Mouse (Mus musculus): ENCODE data around the gene Il27ra. TPM values are rescaled to one million over a fixed set of nuclear protein-coding genes. Genes with fewer than 3 reads are reported as not detected.

Gene Il27ra
- polyA plus RNA-seq, 1 experiment from 2014 or later: 0.55 TPM

DNA sequence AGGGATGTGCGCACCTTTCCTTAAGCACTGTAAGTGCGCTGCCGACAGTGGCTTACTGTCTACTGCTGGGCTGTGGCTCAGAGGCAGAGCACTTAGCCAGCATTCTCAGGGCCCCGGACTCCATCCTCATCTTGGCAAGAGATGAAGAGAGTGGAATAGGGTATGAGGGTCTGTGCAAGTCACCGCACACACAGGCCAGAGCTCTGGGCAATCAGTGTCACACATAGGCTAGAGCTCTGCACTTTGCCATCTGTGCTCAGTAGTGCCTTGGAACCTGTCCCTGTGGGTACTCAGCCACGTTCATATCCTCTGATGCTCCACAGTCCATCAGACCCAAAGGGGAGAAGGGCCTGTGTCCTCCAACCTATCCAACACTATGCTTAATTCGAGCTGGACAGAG is 60.9 kb downstream of the Il27ra start:
- H3K9ac ChIP-seq (ENCODE audit: low read depth, low read length): no peak overlapping the region
- H3K27me3 ChIP-seq (replicated peaks; ENCODE audit: control insufficient read depth, insufficient read depth, low read length): no peaks in the 10 kb centered on the region
- peaks cover 17% of the 10 kb centered on the region for H3K4me1 ChIP-seq (ENCODE audit: control insufficient read depth, insufficient read depth, low read depth, low read length)
- H3K4me2 ChIP-seq (ENCODE audit: low read length): no peak overlapping the region
- no peak for ATAC-seq
- no peak overlapping the region for H3K27ac ChIP-seq (ENCODE audit: low read depth, low read length)
- WGBS: 93% methylated on average over 7 of the region's 7 CpGs
- H3K4me3 ChIP-seq (ENCODE audit: low read length): no peak overlapping the region
- H3K9me3 ChIP-seq (ENCODE audit: control insufficient read depth, low read length): no peaks in the 10 kb centered on the region
- peaks cover 35% of the 10 kb centered on the region for H3K36me3 ChIP-seq (ENCODE audit: control insufficient read depth, insufficient read depth, low read length)

DNA sequence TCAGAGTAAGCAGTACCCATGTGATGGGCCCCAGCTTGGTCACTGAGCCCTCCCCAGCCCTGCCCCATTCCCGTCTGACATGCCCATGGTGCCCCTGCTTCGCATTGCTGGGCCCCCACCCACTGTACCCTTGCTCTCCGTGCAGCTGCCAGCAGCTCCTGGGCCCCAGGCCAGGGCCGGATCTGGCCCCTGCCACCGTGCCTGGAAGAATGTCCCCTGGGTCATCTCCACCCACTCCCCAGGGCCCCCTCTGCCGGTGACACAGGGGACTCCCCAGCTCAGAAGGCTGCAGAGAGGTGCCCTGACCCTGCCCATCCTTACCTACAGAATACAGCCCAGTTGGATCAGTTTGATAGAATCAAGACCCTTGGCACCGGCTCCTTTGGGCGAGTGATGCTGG is 61.5 kb downstream of the Il27ra start:
- WGBS: 75% methylated on average over 8 of the region's 8 CpGs
- Histone ChIP-seq H3K9ac (ENCODE audit: low read depth, low read length) (no peak overlapping the region), H3K4me3 (ENCODE audit: low read length) (no peak overlapping the region), H3K36me3 (ENCODE audit: control insufficient read depth, insufficient read depth, low read length) (peaks cover 29% of the 10 kb centered on the region), H3K4me1 (ENCODE audit: control insufficient read depth, insufficient read depth, low read depth, low read length) (peaks cover 17% of the 10 kb centered on the region), H3K27me3 (replicated peaks; ENCODE audit: control insufficient read depth, insufficient read depth, low read length) (no peaks in the 10 kb centered on the region), H3K4me2 (ENCODE audit: low read length) (no peak overlapping the region), H3K9me3 (ENCODE audit: control insufficient read depth, low read length) (no peaks in the 10 kb centered on the region), H3K27ac (ENCODE audit: low read depth, low read length) (no peak overlapping the region)
- ATAC-seq: no peak

MicroRNAs encoded within 50 kb of the gene (microRNA counts, 519-probe panel; counts per million panel counts)
- not detected for microRNA mmu-miR-1199
- microRNA mmu-miR-709: 2,211 counts per million, percentile 45 among the panel's probes with 10 or more counts

Small RNA genes within 50 kb of the gene (microRNA-seq; reads per million reads assigned to microRNA genes)
- gene Mir1199: not detected
- not detected for gene Mir709
- gene Mir8111: 1.2 reads per million

Other genes starting within 250 kb of the Il27ra start
- gene Adgrl1, start 142.5 kb downstream of the Il27ra start, polyA plus RNA-seq (2015; fragmentation: Nextera tagmentation; extraction: Ambion mirVana): 50.9 and 53.0 TPM in 2 replicates
- 0.97 and 0.98 TPM in 2 replicates for gene Gm10644, start 87.4 kb downstream of the Il27ra start, polyA plus RNA-seq (2015; fragmentation: Nextera tagmentation; extraction: Ambion mirVana)
- gene Asf1b, start 87.1 kb downstream of the Il27ra start, polyA plus RNA-seq (2015; fragmentation: Nextera tagmentation; extraction: Ambion mirVana): 9.8 and 14.6 TPM in 2 replicates
- 202 and 254 TPM in 2 replicates for gene Prkaca, start 69.6 kb downstream of the Il27ra start, polyA plus RNA-seq (2015; fragmentation: Nextera tagmentation; extraction: Ambion mirVana)
- 5.9 and 6.2 TPM in 2 replicates for gene Samd1, start 44.9 kb downstream of the Il27ra start, polyA plus RNA-seq (2015; fragmentation: Nextera tagmentation; extraction: Ambion mirVana)
- 0.90 and 0.94 TPM in 2 replicates for gene 1700067K01Rik, start 41.1 kb downstream of the Il27ra start, polyA plus RNA-seq (2015; fragmentation: Nextera tagmentation; extraction: Ambion mirVana)
- 1.1 TPM in 2 replicates for gene 2210011C24Rik, start 30.4 kb downstream of the Il27ra start, polyA plus RNA-seq (2015; fragmentation: Nextera tagmentation; extraction: Ambion mirVana)
- gene Palm3, start 21.1 kb downstream of the Il27ra start, polyA plus RNA-seq (2015; fragmentation: Nextera tagmentation; extraction: Ambion mirVana): 9.6 and 11.3 TPM in 2 replicates
- 1.8 TPM in 2 replicates for gene Rln3, start 2.4 kb upstream of the Il27ra start, polyA plus RNA-seq (2015; fragmentation: Nextera tagmentation; extraction: Ambion mirVana)
- gene Gm10643, start 22.5 kb upstream of the Il27ra start, polyA plus RNA-seq (2015; fragmentation: Nextera tagmentation; extraction: Ambion mirVana): 1.6 and 1.7 TPM in 2 replicates
- gene Rfx1, start 24.2 kb upstream of the Il27ra start, polyA plus RNA-seq (2015; fragmentation: Nextera tagmentation; extraction: Ambion mirVana): 7.9 and 9.0 TPM in 2 replicates
- 21.5 and 22.7 TPM in 2 replicates for gene Dcaf15, start 62.2 kb upstream of the Il27ra start, polyA plus RNA-seq (2015; fragmentation: Nextera tagmentation; extraction: Ambion mirVana)
- gene Podnl1, start 83.4 kb upstream of the Il27ra start, polyA plus RNA-seq (2015; fragmentation: Nextera tagmentation; extraction: Ambion mirVana): 0.51 and 0.55 TPM in 2 replicates
- gene Cc2d1a, start 105.3 kb upstream of the Il27ra start, polyA plus RNA-seq (2015; fragmentation: Nextera tagmentation; extraction: Ambion mirVana): 53.3 and 54.5 TPM in 2 replicates
- 2.7 and 2.9 TPM in 2 replicates for gene 4930432K21Rik, start 105.4 kb upstream of the Il27ra start, polyA plus RNA-seq (2015; fragmentation: Nextera tagmentation; extraction: Ambion mirVana)
- gene Nanos3, start 142.6 kb upstream of the Il27ra start, polyA plus RNA-seq (2015; fragmentation: Nextera tagmentation; extraction: Ambion mirVana): 6.2 and 6.8 TPM in 2 replicates
- 16.2 and 22.2 TPM in 2 replicates for gene Zswim4, start 194.5 kb upstream of the Il27ra start, polyA plus RNA-seq (2015; fragmentation: Nextera tagmentation; extraction: Ambion mirVana)
- gene D8Ertd738e, start 207.1 kb upstream of the Il27ra start, polyA plus RNA-seq (2015; fragmentation: Nextera tagmentation; extraction: Ambion mirVana): 249 and 266 TPM in 2 replicates
- 46.4 and 47.9 TPM in 2 replicates for gene Mri1, start 214.7 kb upstream of the Il27ra start, polyA plus RNA-seq (2015; fragmentation: Nextera tagmentation; extraction: Ambion mirVana)
- gene Ccdc130, start 227.8 kb upstream of the Il27ra start, polyA plus RNA-seq (2015; fragmentation: Nextera tagmentation; extraction: Ambion mirVana): 23.0 and 25.0 TPM in 2 replicates